Mouse (Mus musculus) liver, postnatal 0 days (tissue): ENCODE data around the gene Gm20388.

Experiments used
- CTCF ChIP-seq: sonication (generic); IDR thresholded peaks from 2 replicates; pipeline ENCODE4 v1.5.1; 2016; ENCODE audit warnings: antibody characterized with exemption, low read depth
- EP300 ChIP-seq: IDR thresholded peaks from 2 replicates; pipeline ENCODE4 v1.6.1; 2016; ENCODE audit warnings: antibody characterized with exemption, low read depth, mild to moderate bottlenecking

DNA sequence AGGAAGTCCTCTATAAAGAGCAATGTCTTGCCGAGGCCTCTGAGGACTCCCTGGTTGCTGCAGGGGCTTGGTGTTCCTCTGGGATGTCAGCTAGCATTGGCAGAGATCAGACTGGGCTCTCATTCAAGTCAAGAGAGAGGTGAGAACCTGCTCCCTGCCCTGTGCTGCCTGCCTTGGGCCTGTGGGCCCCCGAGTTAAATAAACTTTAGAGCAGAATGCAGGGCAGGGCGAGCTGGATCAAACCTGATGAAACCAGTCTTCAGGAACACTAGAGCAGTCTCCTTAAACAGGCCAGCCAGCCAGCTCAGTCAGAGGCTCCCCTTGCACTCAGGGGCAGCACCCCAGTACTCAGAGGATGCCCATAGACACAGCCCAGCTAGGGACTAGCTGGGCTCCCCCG is 3361.3 kb downstream of the Gm20388 start:
- TF ChIP-seq CTCF: no peak
- TF ChIP-seq EP300: no peak
